Mouse (Mus musculus): ENCODE data around the gene Hist1h2ak. TPM values are rescaled to one million over a fixed set of nuclear protein-coding genes. Genes with fewer than 3 reads are reported as not detected.
"Not testable (repeated sequence)": the region's sequence is repeated elsewhere in the genome, so short reads cannot be mapped to it uniquely, and the experiment has no call there.

Hist1h2ak gene
- 4.9 and 6.5 TPM in 2 replicates for polyA plus RNA-seq (2014; fragmentation: Nextera tagmentation; extraction: Ambion mirVana)

DNA sequence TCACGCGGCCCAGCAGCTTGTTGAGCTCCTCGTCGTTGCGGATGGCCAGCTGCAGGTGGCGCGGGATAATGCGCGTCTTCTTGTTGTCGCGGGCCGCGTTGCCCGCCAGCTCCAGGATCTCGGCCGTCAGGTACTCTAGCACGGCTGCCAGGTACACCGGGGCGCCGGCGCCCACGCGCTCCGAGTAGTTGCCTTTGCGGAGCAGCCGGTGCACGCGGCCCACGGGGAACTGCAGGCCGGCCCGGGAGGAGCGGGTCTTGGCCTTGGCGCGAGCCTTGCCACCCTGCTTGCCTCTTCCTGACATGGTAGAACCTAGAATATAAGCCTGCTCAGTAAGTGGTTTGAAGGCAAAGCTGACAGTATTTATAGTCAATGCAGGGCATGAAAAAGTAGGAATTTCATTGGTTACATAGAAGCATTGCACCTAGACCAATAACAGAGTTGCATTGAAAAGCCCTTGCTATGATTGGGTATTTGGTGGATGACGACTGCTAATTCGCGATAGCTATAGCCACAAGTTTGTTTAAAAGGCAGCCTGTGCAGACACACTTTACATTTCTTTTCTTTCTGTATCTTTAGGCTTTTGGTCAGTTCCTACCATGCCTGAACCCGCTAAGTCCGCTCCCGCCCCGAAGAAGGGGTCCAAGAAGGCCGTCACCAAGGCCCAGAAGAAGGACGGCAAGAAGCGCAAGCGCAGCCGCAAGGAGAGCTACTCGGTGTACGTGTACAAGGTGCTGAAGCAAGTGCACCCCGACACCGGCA is at the start of gene Hist1h2ak, which contains the start of gene Hist1h2bn:
Gene Hist1h2ak (minus strand): TSS at position 304 of the 762 bp plus-strand sequence.
Gene Hist1h2bn (plus strand): TSS at position 600 of the 762 bp plus-strand sequence.
- Histone ChIP-seq H3K27ac (ENCODE audit: low read depth, low read length) (peak within 1 kb of the TSS; percentile 84), H3K4me3 (ENCODE audit: low read depth, low read length) (peak within 1 kb of the TSS; percentile 39), H3K9ac (ENCODE audit: low read depth, low read length) (peak within 1 kb of the TSS; percentile 49), H3K4me2 (replicated peaks; ENCODE audit: low read depth, low read length) (peak within 1 kb of the TSS; percentile 61)
- peak; percentile 78 for DNase-seq (ENCODE audit: low spot score)
- ATAC-seq (ENCODE audit: low FRiP score): peak; percentile 93
- not testable (repeated sequence) for H3K27me3 ChIP-seq (ENCODE audit: control insufficient read depth, insufficient read depth, low read length); H3K9me3 ChIP-seq (ENCODE audit: control insufficient read depth, low read length); H3K36me3 ChIP-seq (ENCODE audit: control insufficient read depth, insufficient read depth, low read length); H3K4me1 ChIP-seq (replicated peaks; ENCODE audit: control insufficient read depth, insufficient read depth, low read length)
- under 1% methylated on average over 33 of the region's 50 CpGs for WGBS

DNA sequence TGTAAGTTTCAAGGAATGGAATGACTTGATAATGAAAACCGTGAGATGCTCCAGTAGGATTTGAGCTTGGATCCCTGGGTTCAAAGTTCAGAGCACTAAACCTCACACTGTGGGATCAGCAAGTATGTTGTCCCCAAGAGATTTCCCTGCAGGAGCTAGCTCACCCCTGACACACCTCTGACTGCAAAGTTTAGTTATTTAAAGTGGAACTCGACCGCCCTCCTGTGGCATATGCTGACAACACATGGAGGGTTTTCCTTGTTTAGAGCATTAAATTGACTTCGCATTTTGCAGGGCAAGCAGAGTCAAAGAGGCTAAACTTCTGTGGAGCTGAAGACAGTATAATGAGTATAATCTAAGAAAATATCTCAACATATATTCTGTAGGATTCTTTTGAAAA is 49.4 kb upstream of the Hist1h2ak start:
- H3K4me2 ChIP-seq (replicated peaks; ENCODE audit: low read depth, low read length); DNase-seq (ENCODE audit: low spot score); H3K4me3 ChIP-seq (ENCODE audit: low read depth, low read length); H3K27ac ChIP-seq (ENCODE audit: low read depth, low read length); H3K27me3 ChIP-seq (ENCODE audit: control insufficient read depth, insufficient read depth, low read length); H3K9me3 ChIP-seq (ENCODE audit: control insufficient read depth, low read length); H3K4me1 ChIP-seq (replicated peaks; ENCODE audit: control insufficient read depth, insufficient read depth, low read length); H3K9ac ChIP-seq (ENCODE audit: low read depth, low read length); H3K36me3 ChIP-seq (ENCODE audit: control insufficient read depth, insufficient read depth, low read length): not testable (repeated sequence)
- ATAC-seq (ENCODE audit: low FRiP score): peak; percentile 75
- no CpG with 5 or more reads among the region's 4 CpGs for WGBS

- not testable (repeated sequence) for H3K4me3 ChIP-seq (ENCODE audit: low read depth, low read length); H3K4me1 ChIP-seq (replicated peaks; ENCODE audit: control insufficient read depth, insufficient read depth, low read length); H3K36me3 ChIP-seq (ENCODE audit: control insufficient read depth, insufficient read depth, low read length); H3K9me3 ChIP-seq (ENCODE audit: control insufficient read depth, low read length); DNase-seq (ENCODE audit: low spot score); H3K27me3 ChIP-seq (ENCODE audit: control insufficient read depth, insufficient read depth, low read length); H3K4me2 ChIP-seq (replicated peaks; ENCODE audit: low read depth, low read length); H3K27ac ChIP-seq (ENCODE audit: low read depth, low read length); ATAC-seq (ENCODE audit: low FRiP score); H3K9ac ChIP-seq (ENCODE audit: low read depth, low read length)
These were observed 43.5 kb upstream of the Hist1h2ak start for GRCm38 (mm10) chr13:21797163-21797562.

- Histone ChIP-seq H3K27ac (ENCODE audit: low read depth, low read length) (no peak overlapping the region), H3K4me2 (replicated peaks; ENCODE audit: low read depth, low read length) (no peak overlapping the region), H3K9ac (ENCODE audit: low read depth, low read length) (no peak overlapping the region), H3K4me1 (replicated peaks; ENCODE audit: control insufficient read depth, insufficient read depth, low read length) (no peaks in the 10 kb centered on the region), H3K9me3 (ENCODE audit: control insufficient read depth, low read length) (no peaks in the 10 kb centered on the region), H3K36me3 (ENCODE audit: control insufficient read depth, insufficient read depth, low read length) (no peaks in the 10 kb centered on the region), H3K4me3 (ENCODE audit: low read depth, low read length) (no peak overlapping the region), H3K27me3 (ENCODE audit: control insufficient read depth, insufficient read depth, low read length) (no peaks in the 10 kb centered on the region)
- 90% methylated on average over 7 of the region's 7 CpGs for WGBS
- ATAC-seq (ENCODE audit: low FRiP score): no peak
- DNase-seq (ENCODE audit: low spot score): no peak
These were observed 42.0 kb upstream of the Hist1h2ak start for GRCm38 (mm10) chr13:21795584-21795983.

DNA sequence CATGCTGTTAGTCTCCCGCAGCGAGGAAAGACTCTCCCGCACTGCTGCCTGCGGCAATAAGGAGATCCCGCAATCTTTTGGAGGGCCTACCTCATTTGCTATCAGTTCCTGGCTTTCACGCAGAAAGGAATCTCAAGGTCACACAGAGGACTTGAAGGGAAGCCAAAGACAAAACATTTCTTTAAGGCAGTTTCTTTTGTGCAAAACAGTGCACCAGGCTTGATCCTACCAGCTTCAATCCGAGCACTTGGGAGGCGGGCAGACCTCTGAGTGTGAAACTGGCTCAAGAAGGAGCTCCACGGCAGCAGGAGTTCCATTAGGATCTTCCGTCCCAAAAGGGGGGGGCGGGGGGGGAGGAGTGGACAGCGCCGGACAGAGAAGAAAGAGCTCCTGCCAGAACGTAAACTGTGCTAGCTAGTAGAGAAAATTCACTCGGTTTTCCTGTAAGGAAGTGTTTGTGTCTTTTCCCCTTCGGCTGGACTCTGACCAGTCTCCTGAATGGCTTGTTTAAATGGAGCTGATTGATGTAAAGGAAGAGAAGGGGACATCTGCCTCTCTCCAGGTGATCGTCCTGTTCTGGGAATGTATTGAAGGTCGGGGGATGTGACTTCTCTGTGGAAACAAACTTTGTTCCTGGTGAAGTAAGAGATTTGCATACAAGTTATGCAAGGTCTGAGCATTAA is 37.1 kb upstream of the Hist1h2ak start:
- 8% methylated on average over 17 of the region's 18 CpGs for WGBS
- Histone ChIP-seq H3K9me3 (ENCODE audit: control insufficient read depth, low read length) (no peaks in the 10 kb centered on the region), H3K27me3 (ENCODE audit: control insufficient read depth, insufficient read depth, low read length) (no peaks in the 10 kb centered on the region), H3K4me2 (replicated peaks; ENCODE audit: low read depth, low read length) (peak overlapping the region; percentile 19; the same call in 1 of the 2 replicates), H3K4me3 (ENCODE audit: low read depth, low read length) (no peak overlapping the region), H3K9ac (ENCODE audit: low read depth, low read length) (peak overlapping the region; percentile 31; the same call in 1 of the 2 replicates), H3K27ac (ENCODE audit: low read depth, low read length) (0 out of 2 replicates have a peak overlapping the region, but pooled peaks have one; percentile 33), H3K36me3 (ENCODE audit: control insufficient read depth, insufficient read depth, low read length) (no peaks in the 10 kb centered on the region), H3K4me1 (replicated peaks; ENCODE audit: control insufficient read depth, insufficient read depth, low read length) (0 out of 2 replicates have a peak, but pooled peaks cover 5% of the 10 kb centered on the region)
- DNase-seq (ENCODE audit: low spot score) (peak; percentile 38), ATAC-seq (ENCODE audit: low FRiP score) (no peak)

GRCm38 (mm10) chr13:21789925-21790324 is 36.3 kb upstream of the Hist1h2ak start:
- 62% methylated on average over 6 of the region's 6 CpGs for WGBS

GRCm38 (mm10) chr13:21787760-21788593 is 34.4 kb upstream of the Hist1h2ak start:
- Histone ChIP-seq H3K9me3 (ENCODE audit: control insufficient read depth, low read length) (no peaks in the 10 kb centered on the region), H3K36me3 (ENCODE audit: control insufficient read depth, insufficient read depth, low read length) (no peaks in the 10 kb centered on the region), H3K4me1 (replicated peaks; ENCODE audit: control insufficient read depth, insufficient read depth, low read length) (0 out of 2 replicates have a peak, but pooled peaks cover 5% of the 10 kb centered on the region), H3K4me3 (ENCODE audit: low read depth, low read length) (peak overlapping the region; percentile 20; the same call in 1 of the 2 replicates), H3K27ac (ENCODE audit: low read depth, low read length) (peak overlapping the region; percentile 74), H3K9ac (ENCODE audit: low read depth, low read length) (peak overlapping the region; percentile 31), H3K4me2 (replicated peaks; ENCODE audit: low read depth, low read length) (peak overlapping the region; percentile 33), H3K27me3 (ENCODE audit: control insufficient read depth, insufficient read depth, low read length) (no peaks in the 10 kb centered on the region)
- ATAC-seq (ENCODE audit: low FRiP score) (peak; percentile 53), DNase-seq (ENCODE audit: low spot score) (peak; percentile 44)
- 19% methylated on average over 10 of the region's 21 CpGs for WGBS

More at GRCm38 (mm10) chr13:21789925-21790324, 36.3 kb upstream of the Hist1h2ak start:
- H3K27ac ChIP-seq (ENCODE audit: low read depth, low read length): no peak overlapping the region
- no peak overlapping the region for H3K4me2 ChIP-seq (replicated peaks; ENCODE audit: low read depth, low read length)
- DNase-seq (ENCODE audit: low spot score): no peak
- H3K9ac ChIP-seq (ENCODE audit: low read depth, low read length): no peak overlapping the region
- H3K9me3 ChIP-seq (ENCODE audit: control insufficient read depth, low read length): no peaks in the 10 kb centered on the region
- H3K4me1 ChIP-seq (replicated peaks; ENCODE audit: control insufficient read depth, insufficient read depth, low read length): 0 out of 2 replicates have a peak, but pooled peaks cover 5% of the 10 kb centered on the region
- no peaks in the 10 kb centered on the region for H3K36me3 ChIP-seq (ENCODE audit: control insufficient read depth, insufficient read depth, low read length)
- no peak for ATAC-seq (ENCODE audit: low FRiP score)
- no peak overlapping the region for H3K4me3 ChIP-seq (ENCODE audit: low read depth, low read length)
- H3K27me3 ChIP-seq (ENCODE audit: control insufficient read depth, insufficient read depth, low read length): no peaks in the 10 kb centered on the region

- Histone ChIP-seq H3K4me2 (replicated peaks; ENCODE audit: low read depth, low read length) (peak within 1 kb of the TSS; percentile 45), H3K9ac (ENCODE audit: low read depth, low read length) (peak within 1 kb of the TSS; percentile 53), H3K4me3 (ENCODE audit: low read depth, low read length) (peak within 1 kb of the TSS; percentile 30), H3K27ac (ENCODE audit: low read depth, low read length) (peak within 1 kb of the TSS; percentile 84)
- peak; percentile 96 for ATAC-seq (ENCODE audit: low FRiP score)
- H3K36me3 ChIP-seq (ENCODE audit: control insufficient read depth, insufficient read depth, low read length); H3K27me3 ChIP-seq (ENCODE audit: control insufficient read depth, insufficient read depth, low read length); H3K9me3 ChIP-seq (ENCODE audit: control insufficient read depth, low read length); H3K4me1 ChIP-seq (replicated peaks; ENCODE audit: control insufficient read depth, insufficient read depth, low read length): not testable (repeated sequence)
- DNase-seq (ENCODE audit: low spot score): peak; percentile 91
- WGBS: under 1% methylated on average over 36 of the region's 63 CpGs
These were observed 33.4 kb upstream of the Hist1h2ak start, which contains the start of the genes Hist1h2an and Hist1h2bp for GRCm38 (mm10) chr13:21786899-21787629. Hist1h2an (minus strand) TSS chr13:21787218. Hist1h2bp (plus strand) TSS chr13:21787461.
